ENCODE assay signal across 9 mouse cellular contexts in genomic region chr6:124911533-124912218, GRCm38 (mm10). TPM values are rescaled to one million over a fixed set of nuclear protein-coding genes. Genes with fewer than 3 reads are reported as not detected.
DNase-seq lines count a peak whose midpoint lies in the region; ATAC-seq and TF ChIP-seq lines count a peak whose summit lies in the region.
"Had no signal": no experiment of that assay in that cellular context is flagged by ENCODE, and none has a peak within 500 bp of the region (broad histone marks: within the 10 kb centered on the region; RNA-seq: fewer than 3 reads in every experiment).

Gene Lag3, minus strand, starts transcription at chr6:124911705.

- H3K27me3 ChIP-seq in hindbrain, embryonic 12.5 days = peaks cover 20% of the 10 kb centered on the region
- no peaks in the 10 kb centered on the region for H3K27me3 ChIP-seq in hindbrain, postnatal 0 days (ENCODE audit: insufficient read depth, low read length)
- H3K27me3 ChIP-seq in E14TG2a.4 (ENCODE audit: insufficient read depth, low read length) = peaks cover 16% of the 10 kb centered on the region
- no peaks in the 10 kb centered on the region for H3K27me3 ChIP-seq in forebrain, embryonic 15.5 days
- H3K27me3 ChIP-seq in midbrain, embryonic 13.5 days = peaks cover 20% of the 10 kb centered on the region

- no peak for ATAC-seq in hindbrain, embryonic 12.5 days (ENCODE audit: low FRiP score)
- ATAC-seq in hindbrain, postnatal 0 days = no peak
- no peak for ATAC-seq in forebrain, embryonic 15.5 days (replicated peaks)
- no peak for ATAC-seq in midbrain, embryonic 13.5 days

- peak within 1 kb of the TSS; percentile 7; the same call in 1 of the 2 replicates for H3K27ac ChIP-seq in hindbrain, embryonic 12.5 days
- H3K27ac ChIP-seq in hindbrain, postnatal 0 days = no peak within 1 kb of the TSS
- peak within 1 kb of the TSS; percentile 100; the same call in 1 of the 2 replicates for H3K27ac ChIP-seq in forebrain, embryonic 15.5 days (replicated peaks)
- H3K27ac ChIP-seq in midbrain, embryonic 13.5 days = 0 out of 2 replicates have a peak within 1 kb of the TSS, but pooled peaks have one; percentile 6

- H3K9me3 ChIP-seq in hindbrain, embryonic 12.5 days (replicated peaks) = no peaks in the 10 kb centered on the region
- no peaks in the 10 kb centered on the region for H3K9me3 ChIP-seq in hindbrain, postnatal 0 days (ENCODE audit: low read length)
- H3K9me3 ChIP-seq in E14TG2a.4 (ENCODE audit: low read length) = no peaks in the 10 kb centered on the region
- no peaks in the 10 kb centered on the region for H3K9me3 ChIP-seq in forebrain, embryonic 15.5 days
- no peaks in the 10 kb centered on the region for H3K9me3 ChIP-seq in midbrain, embryonic 13.5 days

- no peak for DNase-seq in hindbrain, postnatal 0 days (ENCODE audit: low spot score)
- no peak for DNase-seq in frontal cortex, postnatal 25 days (ENCODE audit: low spot score in 2 of 2)
- no peak for DNase-seq in urinary bladder, adult 2 months (ENCODE audit: low spot score)
- DNase-seq in right cerebral cortex, postnatal 25 days = no peak
- DNase-seq: heart, adult 18-20 months had no signal

- WGBS in hindbrain, embryonic 12.5 days = 23% methylated on average over 12 of the region's 13 CpGs
- WGBS in hindbrain, postnatal 0 days = 34% methylated on average over 9 of the region's 13 CpGs
- 20% methylated on average over 13 of the region's 13 CpGs for WGBS in forebrain, embryonic 15.5 days
- 21% methylated on average over 13 of the region's 13 CpGs for WGBS in midbrain, embryonic 13.5 days

- peaks cover 21% of the 10 kb centered on the region for H3K36me3 ChIP-seq in hindbrain, embryonic 12.5 days
- peaks cover 13% of the 10 kb centered on the region for H3K36me3 ChIP-seq in hindbrain, postnatal 0 days (ENCODE audit: insufficient read depth, low read length)
- peaks cover 36% of the 10 kb centered on the region for H3K36me3 ChIP-seq in E14TG2a.4 (ENCODE audit: insufficient read depth, low read length)
- H3K36me3 ChIP-seq in forebrain, embryonic 15.5 days = peaks cover 27% of the 10 kb centered on the region
- H3K36me3 ChIP-seq in midbrain, embryonic 13.5 days = peaks cover 29% of the 10 kb centered on the region

- peak within 1 kb of the TSS; percentile 43; the same call in 1 of the 2 replicates for H3K9ac ChIP-seq in hindbrain, embryonic 12.5 days
- no peak within 1 kb of the TSS for H3K9ac ChIP-seq in hindbrain, postnatal 0 days (replicated peaks; ENCODE audit: low read length)
- no peak within 1 kb of the TSS for H3K9ac ChIP-seq in forebrain, embryonic 15.5 days (replicated peaks)
- no peak within 1 kb of the TSS for H3K9ac ChIP-seq in midbrain, embryonic 13.5 days (replicated peaks)

- peaks cover 40% of the 10 kb centered on the region for H3K4me1 ChIP-seq in hindbrain, embryonic 12.5 days
- H3K4me1 ChIP-seq in hindbrain, postnatal 0 days (ENCODE audit: insufficient read depth, low read length) = peaks cover 20% of the 10 kb centered on the region
- peaks cover 94% of the 10 kb centered on the region for H3K4me1 ChIP-seq in E14TG2a.4 (replicated peaks; ENCODE audit: low read depth, low read length)
- H3K4me1 ChIP-seq in forebrain, embryonic 15.5 days = peaks cover 34% of the 10 kb centered on the region
- H3K4me1 ChIP-seq in midbrain, embryonic 13.5 days (replicated peaks) = peaks cover 52% of the 10 kb centered on the region

- TF ChIP-seq CTCF in hindbrain, postnatal 0 days (IDR thresholded peaks at IDR 0.05; ENCODE audit: low read depth) = no peak
- no peak for TF ChIP-seq CTCF in E14TG2a.4 (conservative IDR thresholded peaks at IDR 0.05; ENCODE audit: low read length)

- peak within 1 kb of the TSS; percentile 26; the same call in 1 of the 2 replicates for H3K4me2 ChIP-seq in hindbrain, embryonic 12.5 days (replicated peaks)
- no peak within 1 kb of the TSS for H3K4me2 ChIP-seq in hindbrain, postnatal 0 days (ENCODE audit: low read depth, low read length)
- H3K4me2 ChIP-seq in forebrain, embryonic 15.5 days (replicated peaks) = no peak within 1 kb of the TSS
- no peak within 1 kb of the TSS for H3K4me2 ChIP-seq in midbrain, embryonic 13.5 days (replicated peaks)

- H3K4me3 ChIP-seq in hindbrain, embryonic 12.5 days = no peak within 1 kb of the TSS
- no peak within 1 kb of the TSS for H3K4me3 ChIP-seq in hindbrain, postnatal 0 days (ENCODE audit: low read length)
- peak within 1 kb of the TSS; percentile 73 for H3K4me3 ChIP-seq in E14TG2a.4 (replicated peaks; ENCODE audit: low read length)
- no peak within 1 kb of the TSS for H3K4me3 ChIP-seq in forebrain, embryonic 15.5 days
- no peak within 1 kb of the TSS for H3K4me3 ChIP-seq in midbrain, embryonic 13.5 days (replicated peaks)

RNA-seq across cellular contexts. Expression of gene Lag3, which starts in this region (rescaled TPM):
- 1.9 and 2.1 TPM in 2 replicates for polyA plus RNA-seq in hindbrain, embryonic 12.5 days (2016; fragmentation: Nextera tagmentation; extraction: Ambion mirVana)
- 1.8 and 2.2 TPM in 2 replicates for total RNA-seq in hindbrain, postnatal 0 days (2014; rRNA removed)
- polyA plus RNA-seq in hindbrain, postnatal 0 days (2015; fragmentation: Nextera tagmentation; extraction: Ambion mirVana) = 3.3 and 3.6 TPM in 2 replicates
- 2.6 and 3.3 TPM in 2 replicates for polyA plus RNA-seq in forebrain, embryonic 15.5 days (2015; fragmentation: Nextera tagmentation; extraction: Ambion mirVana)
- polyA plus RNA-seq in midbrain, embryonic 13.5 days (2015; fragmentation: Nextera tagmentation; extraction: Ambion mirVana) = 2.3 and 2.5 TPM in 2 replicates
- 1.3 and 1.9 TPM in 2 replicates for polyA plus RNA-seq in urinary bladder, adult 2 months (2012; rRNA removed)
